Mouse (Mus musculus) ES-E14 (cell line): Measurements from ENCODE around the gene Rhob. TPM values are rescaled to one million over a fixed set of nuclear protein-coding genes. Genes with fewer than 3 reads are reported as not detected.

Experiments
- DNase-seq: peaks from one replicate; pipeline ENCODE4 v3.0.0-alpha.2; 2013; ENCODE audit warnings: low read depth, low spot score
- H3K27ac ChIP-seq: 2 replicates; pipeline ENCODE4 v1.5.1; 2012; ENCODE audit warnings: low read depth, mild to moderate bottlenecking, low read length, moderate library complexity, mixed read lengths; ENCODE audit not compliant: poor library complexity, insufficient read depth, severe bottlenecking
- H3K36me3 ChIP-seq: 2 replicates; pipeline ENCODE4 v1.6.1; 2012; ENCODE audit warnings: mild to moderate bottlenecking, low read length, moderate library complexity, mixed read lengths; ENCODE audit not compliant: control insufficient read depth, poor library complexity, insufficient read depth, severe bottlenecking
- H3K4me1 ChIP-seq, 2 experiments: fragments of 150-350 bp in 1 of 2; sonication (generic) in 1 of 2; 2 replicates each; pipeline ENCODE4 v1.6.1; 2012; ENCODE audit warnings: low read length in 2 of 2, mild to moderate bottlenecking in 1 of 2, mixed read lengths in 1 of 2; ENCODE audit not compliant: control insufficient read depth in 2 of 2, insufficient read depth in 2 of 2, poor library complexity in 1 of 2
- H3K4me3 ChIP-seq, 2 experiments: fragments of 150-350 bp in 1 of 2; sonication (generic) in 1 of 2; 2 replicates each; pipeline ENCODE4 v1.5.1; 2012; ENCODE audit warnings: low read length in 2 of 2, low read depth in 1 of 2, mild to moderate bottlenecking in 1 of 2, mixed read lengths in 1 of 2; ENCODE audit not compliant: insufficient read depth in 1 of 2, poor library complexity in 1 of 2, severe bottlenecking in 1 of 2
- H3K9ac ChIP-seq: 2 replicates; pipeline ENCODE4 v1.6.1; 2012; ENCODE audit warnings: low read depth, mild to moderate bottlenecking, low read length, mixed read lengths; ENCODE audit not compliant: poor library complexity, insufficient read depth, severe bottlenecking
- H3K9me3 ChIP-seq: fragments of 150-350 bp; sonication (generic); 2 replicates; pipeline ENCODE4 v1.6.1; 2012; ENCODE audit warnings: low read depth, mild to moderate bottlenecking, low read length; ENCODE audit not compliant: control insufficient read depth, insufficient read depth
- CHD2 ChIP-seq: IDR thresholded peaks from 2 replicates; pipeline ENCODE4 v1.6.1; 2014; ENCODE audit warnings: mild to moderate bottlenecking, low read depth, low read length, inconsistent platforms
- HCFC1 ChIP-seq: IDR thresholded peaks from 2 replicates; pipeline ENCODE4 v1.6.1; 2012; ENCODE audit warnings: low read length, inconsistent platforms, borderline replicate concordance; ENCODE audit not compliant: insufficient read depth
- MAFK ChIP-seq: IDR thresholded peaks from 2 replicates; pipeline ENCODE4 v1.6.1; 2014; ENCODE audit warnings: mild to moderate bottlenecking, low read depth, low read length, inconsistent platforms; ENCODE audit not compliant: insufficient read depth
- ZC3H11A ChIP-seq: IDR thresholded peaks from 2 replicates; pipeline ENCODE4 v1.6.1; 2012; ENCODE audit warnings: low read depth, mild to moderate bottlenecking, inconsistent platforms, low read length, borderline replicate concordance
- ZNF384 ChIP-seq: IDR thresholded peaks from 2 replicates; pipeline ENCODE4 v1.6.1; 2012; ENCODE audit warnings: low read depth, low read length, inconsistent platforms
- in situ Hi-C, 2 experiments: fragments of 600-800 bp; cut with MboI; formaldehyde crosslinking; loops; one replicate each; pipeline ENCODE4 v1.15.1; 2025; ENCODE audit warnings: low sequenced_read_pairs in 2 of 2, inconsistent platforms in 1 of 2; ENCODE audit not compliant: unreplicated experiment in 2 of 2
- total RNA-seq: library from RNA; depleted of rRNA; stranded (reverse); fragments of 300-350 nt; gene quantifications from 2 replicates; pipeline ENCODE4 v1.2.3, GENCODE M21; 2012

Gene Rhob
- total RNA-seq, 1 experiment, result 43.6 TPM

GRCm38 (mm10) chr12:8454487-8454886 lies 45.3 kb downstream of the Rhob start:
- in situ Hi-C loops, result no loop called here
- H3K27ac ChIP-seq, result no peak overlapping the region
- H3K4me1 ChIP-seq, result no peaks in the 10 kb centered on the region
- no peak overlapping the region for H3K4me3 ChIP-seq
- H3K36me3 ChIP-seq, result no peaks in the 10 kb centered on the region
- DNase-seq, result no peak
- no peak for TF ChIP-seq ZC3H11A
- TF ChIP-seq MAFK, result no peak
- TF ChIP-seq CHD2, result no peak
- no peak for TF ChIP-seq HCFC1
- no peak overlapping the region for H3K9ac ChIP-seq
- no peaks in the 10 kb centered on the region for H3K9me3 ChIP-seq

- TF ChIP-seq HCFC1, result no peak
- TF ChIP-seq ZC3H11A, result no peak
- TF ChIP-seq ZNF384, result no peak
- H3K36me3 ChIP-seq, result no peaks in the 10 kb centered on the region
- H3K9me3 ChIP-seq, result no peaks in the 10 kb centered on the region
- no peak overlapping the region for H3K4me3 ChIP-seq
- no peaks in the 10 kb centered on the region for H3K4me1 ChIP-seq
- no peak overlapping the region for H3K9ac ChIP-seq
- in situ Hi-C loops, result no loop called here
- no peak for DNase-seq
- no peak overlapping the region for H3K27ac ChIP-seq
Measured at GRCm38 (mm10) chr12:8452766-8453621, 46.8 kb downstream of the Rhob start.

GRCm38 (mm10) chr12:8451571-8452485 lies 48.0 kb downstream of the Rhob start:
- H3K36me3 ChIP-seq, result no peaks in the 10 kb centered on the region
- H3K27ac ChIP-seq, result no peak overlapping the region
- DNase-seq, result no peak
- no peak overlapping the region for H3K4me3 ChIP-seq
- H3K9me3 ChIP-seq, result no peaks in the 10 kb centered on the region
- H3K9ac ChIP-seq, result no peak overlapping the region
- no peaks in the 10 kb centered on the region for H3K4me1 ChIP-seq
- in situ Hi-C loops, result no loop called here
- no peak for TF ChIP-seq MAFK
- TF ChIP-seq ZC3H11A, result no peak
- no peak for TF ChIP-seq CHD2
- no peak for TF ChIP-seq HCFC1
- no peak for TF ChIP-seq ZNF384

GRCm38 (mm10) chr12:8450639-8451038 lies 49.2 kb downstream of the Rhob start:
- Histone ChIP-seq H3K9me3 (no peaks in the 10 kb centered on the region), H3K9ac (no peak overlapping the region), H3K36me3 (no peaks in the 10 kb centered on the region), H3K27ac (no peak overlapping the region), H3K4me3 (no peak overlapping the region), H3K4me1 (no peaks in the 10 kb centered on the region)
- DNase-seq, result no peak
- TF ChIP-seq CHD2 (no peak), HCFC1 (no peak), MAFK (no peak), ZC3H11A (no peak), ZNF384 (no peak)
- in situ Hi-C loops, result no loop called here
